Mouse (Mus musculus): ENCODE measurements around the gene Grb2. TPM values are rescaled to one million over a fixed set of nuclear protein-coding genes. Genes with fewer than 3 reads are reported as not detected.

Grb2 gene
- polyA plus RNA-seq, 1 experiment = 42.6 TPM

DNA sequence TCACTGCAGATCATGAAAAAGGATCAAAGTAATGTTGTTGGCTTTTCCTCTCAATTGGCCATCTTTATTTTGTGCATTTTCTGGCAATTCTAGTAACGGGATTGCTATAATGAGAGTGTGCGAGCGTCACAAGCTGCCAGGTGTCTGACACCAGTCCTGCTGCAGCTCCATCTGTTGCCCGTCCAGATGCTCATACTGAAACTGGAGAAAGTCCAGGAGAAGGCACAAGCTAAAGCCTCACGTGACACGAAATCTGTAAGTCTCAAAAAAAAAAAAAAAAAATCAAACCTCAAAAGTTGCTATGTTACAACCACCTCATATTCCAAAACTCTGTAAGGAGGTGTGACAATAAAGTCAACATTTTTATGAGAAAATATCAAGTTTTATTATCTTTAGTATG, 29.5 kb downstream of the Grb2 start:
- Histone ChIP-seq H3K27ac (ENCODE audit: insufficient read depth, low read depth, low read length) (no peak overlapping the region), H3K4me1 (ENCODE audit: control insufficient read depth, insufficient read depth, low read length) (peaks cover 4% of the 10 kb centered on the region; the same call in 1 of the 2 replicates), H3K27me3 (replicated peaks; ENCODE audit: control insufficient read depth, insufficient read depth, low read length) (no peaks in the 10 kb centered on the region), H3K4me3 (ENCODE audit: insufficient read depth, low read depth, low read length) (no peak overlapping the region), H3K36me3 (ENCODE audit: control insufficient read depth, insufficient read depth, low read length) (no peaks in the 10 kb centered on the region)
- DNase-seq = no peak
- TF ChIP-seq POLR2A (IDR thresholded peaks at IDR 0.05; ENCODE audit: low read depth, low read length) (no peak), CTCF (conservative IDR thresholded peaks at IDR 0.05; ENCODE audit: insufficient read depth, insufficient read length, low read depth, low read length) (no peak)
- 94% methylated on average over 6 of the region's 6 CpGs for WGBS

DNA sequence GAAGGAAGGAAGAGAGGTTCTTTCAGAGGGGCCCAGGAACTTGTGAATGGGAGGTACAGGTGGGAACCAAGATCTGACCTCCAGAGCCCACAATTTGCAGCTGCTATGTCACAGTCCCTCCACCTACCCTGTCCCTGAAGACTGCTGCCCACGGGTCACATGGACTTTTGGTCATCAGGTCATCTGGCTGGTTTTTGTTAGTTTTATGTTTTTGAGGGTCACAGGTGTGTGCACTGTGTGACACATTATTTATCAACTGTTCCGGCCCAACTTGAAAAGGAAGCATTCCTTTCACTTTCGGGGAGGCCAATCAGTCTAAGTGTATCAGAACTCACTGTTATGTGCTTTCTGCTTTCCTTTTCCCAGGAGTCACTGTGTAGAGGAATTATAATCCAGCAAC, 30.9 kb downstream of the Grb2 start:
- no peaks in the 10 kb centered on the region for H3K36me3 ChIP-seq (ENCODE audit: control insufficient read depth, insufficient read depth, low read length)
- H3K4me1 ChIP-seq (ENCODE audit: control insufficient read depth, insufficient read depth, low read length) = peaks cover 8% of the 10 kb centered on the region; the same call in 1 of the 2 replicates
- WGBS = 71% methylated on average over 3 of the region's 3 CpGs
- no peaks in the 10 kb centered on the region for H3K27me3 ChIP-seq (replicated peaks; ENCODE audit: control insufficient read depth, insufficient read depth, low read length)
- DNase-seq = no peak
- H3K4me3 ChIP-seq (ENCODE audit: insufficient read depth, low read depth, low read length) = no peak overlapping the region
- H3K27ac ChIP-seq (ENCODE audit: insufficient read depth, low read depth, low read length) = no peak overlapping the region
- TF ChIP-seq POLR2A (IDR thresholded peaks at IDR 0.05; ENCODE audit: low read depth, low read length) (no peak), CTCF (conservative IDR thresholded peaks at IDR 0.05; ENCODE audit: insufficient read depth, insufficient read length, low read depth, low read length) (no peak)

DNA sequence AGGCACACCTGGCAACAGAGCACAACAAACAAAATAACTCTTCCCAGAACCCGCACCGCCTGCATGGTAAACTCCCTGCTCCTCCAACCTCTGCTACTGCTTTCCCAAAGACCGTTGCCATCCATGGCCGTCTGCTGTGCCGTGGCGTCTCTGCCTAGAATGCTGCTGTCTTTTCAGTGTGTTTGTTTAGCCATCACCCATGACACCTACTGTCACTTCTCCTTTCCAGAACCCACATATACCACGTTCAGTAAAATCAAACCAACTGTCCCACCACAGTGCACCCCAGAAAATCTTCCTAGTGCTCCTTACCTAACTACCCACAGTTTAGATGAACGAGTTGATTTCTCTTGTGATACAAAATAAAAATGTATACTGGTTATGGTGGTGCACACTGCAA, 31.7 kb downstream of the Grb2 start:
- Histone ChIP-seq H3K4me3 (ENCODE audit: insufficient read depth, low read depth, low read length) (no peak overlapping the region), H3K27ac (ENCODE audit: insufficient read depth, low read depth, low read length) (no peak overlapping the region), H3K4me1 (ENCODE audit: control insufficient read depth, insufficient read depth, low read length) (peaks cover 11% of the 10 kb centered on the region; the same call in 1 of the 2 replicates), H3K36me3 (ENCODE audit: control insufficient read depth, insufficient read depth, low read length) (no peaks in the 10 kb centered on the region), H3K27me3 (replicated peaks; ENCODE audit: control insufficient read depth, insufficient read depth, low read length) (no peaks in the 10 kb centered on the region)
- no peak for TF ChIP-seq CTCF (conservative IDR thresholded peaks at IDR 0.05; ENCODE audit: insufficient read depth, insufficient read length, low read depth, low read length)
- no peak for DNase-seq
- WGBS = 84% methylated on average over 8 of the region's 8 CpGs

DNA sequence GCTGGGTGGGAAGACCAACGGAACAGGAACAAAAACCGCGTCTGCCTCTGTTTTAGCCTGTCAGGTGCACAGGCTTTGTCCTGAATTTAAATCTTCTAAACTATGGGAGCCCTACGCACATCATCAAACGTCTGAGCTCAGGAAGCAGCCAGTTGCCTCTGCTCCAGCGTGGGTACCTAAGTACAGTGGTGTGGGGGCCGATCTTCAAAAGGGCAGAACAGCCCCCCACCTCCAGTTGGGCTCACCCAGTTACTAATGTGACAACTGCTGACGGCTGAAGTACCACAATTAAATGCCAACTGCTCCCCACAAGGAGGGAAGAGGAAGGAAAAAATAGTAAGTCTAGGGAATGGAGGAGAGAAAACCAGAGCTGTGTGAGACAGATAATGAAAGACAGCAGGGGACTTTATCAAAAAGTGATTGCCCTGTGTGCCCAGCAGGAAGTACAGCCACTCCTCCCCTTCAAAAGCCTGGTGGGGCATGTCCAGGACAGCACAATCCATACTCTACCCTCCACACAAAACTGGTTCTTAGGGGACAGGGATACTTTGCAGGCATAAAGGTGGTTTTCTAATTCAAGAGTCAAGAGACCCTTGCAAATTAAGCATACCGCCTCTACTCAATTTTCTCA, 34.0 kb downstream of the Grb2 start:
- WGBS = 74% methylated on average over 9 of the region's 9 CpGs
- no peak for DNase-seq
- Histone ChIP-seq H3K36me3 (ENCODE audit: control insufficient read depth, insufficient read depth, low read length) (no peaks in the 10 kb centered on the region), H3K27ac (ENCODE audit: insufficient read depth, low read depth, low read length) (no peak overlapping the region), H3K4me3 (ENCODE audit: insufficient read depth, low read depth, low read length) (no peak overlapping the region), H3K27me3 (replicated peaks; ENCODE audit: control insufficient read depth, insufficient read depth, low read length) (no peaks in the 10 kb centered on the region), H3K4me1 (ENCODE audit: control insufficient read depth, insufficient read depth, low read length) (peaks cover 20% of the 10 kb centered on the region)
- no peak for TF ChIP-seq CTCF (conservative IDR thresholded peaks at IDR 0.05; ENCODE audit: insufficient read depth, insufficient read length, low read depth, low read length)
- TF ChIP-seq POLR2A (IDR thresholded peaks at IDR 0.05; ENCODE audit: low read depth, low read length) = no peak

DNA sequence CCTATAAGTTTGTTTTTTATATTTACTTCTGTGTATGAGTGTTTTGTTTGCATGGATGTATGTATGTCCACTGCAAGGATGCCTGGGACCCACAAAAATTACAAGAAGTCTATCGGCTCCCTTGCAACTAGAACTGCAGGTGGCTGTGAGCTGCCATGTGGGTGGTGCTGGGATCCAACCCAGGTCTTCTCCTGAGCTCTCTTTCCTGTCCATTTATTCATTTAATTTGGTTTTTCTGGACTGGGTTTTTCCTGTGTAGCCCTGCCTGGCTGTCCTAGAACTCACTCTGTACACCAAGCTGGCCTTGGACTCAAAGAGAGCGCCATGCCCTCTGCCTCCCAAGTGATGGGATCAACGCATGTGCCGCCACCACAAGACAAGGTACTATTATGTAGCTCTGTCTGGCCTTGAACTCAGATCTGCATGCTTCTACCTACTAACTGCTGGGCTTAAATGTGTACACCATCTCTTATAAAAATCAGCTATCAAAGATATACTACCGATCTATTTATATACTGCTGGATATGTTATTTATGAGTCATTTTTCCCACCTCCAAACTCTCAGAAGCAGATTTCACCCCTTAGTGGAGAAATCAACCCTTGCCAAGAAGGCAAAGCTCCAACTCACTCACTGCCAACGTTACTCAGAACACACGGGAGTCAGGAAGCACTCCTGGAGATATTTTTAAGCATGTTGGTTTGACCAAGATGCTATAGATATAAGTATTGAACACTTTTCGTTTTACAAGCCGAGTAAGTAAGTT, 34.7 kb downstream of the Grb2 start:
- Histone ChIP-seq H3K27me3 (replicated peaks; ENCODE audit: control insufficient read depth, insufficient read depth, low read length) (no peaks in the 10 kb centered on the region), H3K4me3 (ENCODE audit: insufficient read depth, low read depth, low read length) (no peak overlapping the region), H3K36me3 (ENCODE audit: control insufficient read depth, insufficient read depth, low read length) (no peaks in the 10 kb centered on the region), H3K4me1 (ENCODE audit: control insufficient read depth, insufficient read depth, low read length) (peaks cover 20% of the 10 kb centered on the region), H3K27ac (ENCODE audit: insufficient read depth, low read depth, low read length) (no peak overlapping the region)
- TF ChIP-seq CTCF (conservative IDR thresholded peaks at IDR 0.05; ENCODE audit: insufficient read depth, insufficient read length, low read depth, low read length) (no peak), POLR2A (IDR thresholded peaks at IDR 0.05; ENCODE audit: low read depth, low read length) (no peak)
- 73% methylated on average over 9 of the region's 9 CpGs for WGBS
- no peak for DNase-seq

DNA sequence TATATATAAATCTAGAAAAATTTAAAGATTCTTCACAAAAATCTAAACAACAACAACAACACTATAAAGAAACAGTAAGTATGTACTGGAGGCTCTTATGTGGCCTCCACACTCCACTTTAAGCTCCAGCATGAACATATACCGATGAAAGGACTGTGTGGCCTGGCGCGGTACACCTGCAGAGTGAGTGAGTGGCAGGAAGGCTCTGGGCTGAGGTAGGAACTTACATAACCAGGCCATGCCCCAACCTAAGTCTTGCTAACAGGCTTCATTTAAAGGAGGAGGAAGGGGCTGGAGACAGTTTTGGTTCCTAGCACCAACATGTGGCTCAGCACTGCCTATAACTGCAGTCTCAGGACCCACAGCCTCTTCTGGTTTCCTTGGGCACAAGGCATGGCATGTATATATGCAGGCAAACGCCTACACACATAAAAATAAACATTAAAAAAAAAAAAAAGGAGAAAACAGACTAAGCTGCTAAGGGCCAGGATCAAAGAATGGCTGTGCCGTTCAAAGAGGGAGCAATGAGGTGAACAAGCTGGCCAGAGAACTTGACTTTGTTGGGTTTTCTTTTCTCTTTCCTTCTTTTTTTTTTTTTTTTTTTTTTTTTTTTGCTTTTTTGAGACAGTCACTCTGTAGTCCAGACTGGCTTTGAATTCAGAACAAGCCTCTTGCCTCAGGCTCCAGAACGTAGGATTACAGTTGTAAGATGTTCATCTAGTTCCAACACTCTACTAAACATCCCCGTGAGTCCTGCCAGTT, 36.0 kb downstream of the Grb2 start:
- Histone ChIP-seq H3K27me3 (replicated peaks; ENCODE audit: control insufficient read depth, insufficient read depth, low read length) (no peaks in the 10 kb centered on the region), H3K4me1 (ENCODE audit: control insufficient read depth, insufficient read depth, low read length) (peaks cover 20% of the 10 kb centered on the region), H3K36me3 (ENCODE audit: control insufficient read depth, insufficient read depth, low read length) (no peaks in the 10 kb centered on the region), H3K27ac (ENCODE audit: insufficient read depth, low read depth, low read length) (no peak overlapping the region), H3K4me3 (ENCODE audit: insufficient read depth, low read depth, low read length) (no peak overlapping the region)
- WGBS = 71% methylated on average over 7 of the region's 7 CpGs
- DNase-seq = no peak
- TF ChIP-seq CTCF (conservative IDR thresholded peaks at IDR 0.05; ENCODE audit: insufficient read depth, insufficient read length, low read depth, low read length) (no peak), POLR2A (IDR thresholded peaks at IDR 0.05; ENCODE audit: low read depth, low read length) (no peak)
